Mouse (Mus musculus) ZHBTc4 (cell line): Measurements from ENCODE around the gene Napsa.
A peak's percentile ranks its signal among the peaks of the same experiment; 100 is the strongest.

Experiments used
- DNase-seq: peaks from one replicate; pipeline ENCODE4 v3.0.0-alpha.2; 2011; ENCODE audit warnings: low read depth, low spot score

Gene Napsa

DNA sequence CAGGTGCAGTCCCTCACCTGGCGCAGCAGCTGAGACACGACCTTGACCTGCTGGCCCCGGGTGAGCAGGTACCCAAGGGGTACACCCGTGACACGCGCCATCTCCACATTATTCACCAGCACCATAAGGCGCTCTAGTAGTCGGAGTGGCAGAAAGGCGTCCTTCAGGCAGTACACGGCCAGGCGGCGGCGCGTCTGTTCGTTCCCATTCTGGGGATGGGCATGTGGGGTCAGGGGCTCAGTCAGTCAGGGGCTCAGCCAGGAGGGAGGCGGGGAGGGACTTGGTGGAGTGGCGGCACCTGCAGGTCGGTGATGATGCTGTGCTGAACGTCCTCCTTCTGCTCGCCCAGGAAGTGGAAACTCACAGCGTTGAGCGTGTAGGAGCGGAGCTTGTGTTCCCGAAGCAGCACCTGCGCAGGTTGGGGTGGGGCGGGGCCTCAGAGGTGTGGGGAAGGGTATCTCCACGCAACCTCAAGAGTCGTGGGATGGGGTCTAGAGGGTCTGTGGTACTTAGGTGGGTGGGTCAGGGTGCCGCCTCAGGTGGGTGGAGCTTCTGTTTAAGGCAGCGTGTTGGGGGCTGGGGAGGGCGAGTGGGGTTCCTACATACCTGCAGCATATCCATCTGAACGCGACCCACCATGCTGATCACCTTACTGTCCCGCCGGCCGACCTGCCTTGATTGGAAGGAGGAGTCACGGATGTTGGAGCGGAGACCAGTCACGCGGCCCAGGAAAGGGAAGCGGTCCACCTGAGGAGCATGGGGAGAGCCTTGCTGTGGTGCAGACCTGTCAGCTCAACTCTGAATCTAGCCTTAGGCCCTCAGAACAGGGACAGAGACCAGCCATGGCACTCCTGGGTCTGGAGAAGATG, 33.2 kb upstream of the Napsa start:
- no peak for DNase-seq

DNA sequence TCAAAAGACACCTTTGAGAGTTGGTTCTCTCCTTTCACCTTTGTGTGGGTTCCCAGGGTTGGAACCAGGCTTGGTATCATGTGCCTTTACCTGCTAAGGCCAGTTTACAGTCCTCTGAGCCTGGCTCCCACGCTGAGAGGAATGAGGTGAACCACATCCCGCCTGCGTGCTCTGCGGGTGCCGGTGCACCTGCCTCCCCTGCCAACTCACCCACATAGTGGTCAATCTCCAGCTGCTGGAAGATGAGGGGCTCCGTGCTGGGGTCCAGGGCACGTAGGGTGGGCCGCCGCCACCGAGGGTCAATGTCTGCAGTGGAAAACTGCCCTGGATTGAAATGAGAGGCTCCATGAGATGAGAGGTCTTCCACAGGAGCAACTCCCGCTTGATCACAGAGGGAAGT, 29.6 kb upstream of the Napsa start:
- no peak for DNase-seq

GRCm38 (mm10) chr7:44543071-44543470, 29.1 kb upstream of the Napsa start:
- no peak for DNase-seq

DNA sequence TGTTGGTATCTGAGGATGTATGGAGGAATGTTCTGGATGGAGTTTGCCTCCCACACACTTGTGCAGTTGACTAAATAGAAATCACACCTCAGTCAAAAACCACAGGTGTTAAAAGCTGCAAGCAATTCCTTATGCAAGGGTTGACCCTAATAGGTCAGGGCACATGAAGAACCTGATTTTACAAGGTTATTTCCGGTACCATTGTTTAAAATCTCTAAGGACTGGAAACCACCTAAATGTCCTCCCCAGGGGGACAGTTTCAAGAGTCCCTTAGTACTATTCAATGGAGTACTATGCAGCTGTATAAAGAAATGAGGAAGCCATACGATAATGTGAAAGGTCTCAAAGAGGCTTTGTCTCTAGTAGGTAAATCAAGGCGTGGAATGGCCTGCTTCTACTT, 25.9 kb upstream of the Napsa start:
- no peak for DNase-seq

DNA sequence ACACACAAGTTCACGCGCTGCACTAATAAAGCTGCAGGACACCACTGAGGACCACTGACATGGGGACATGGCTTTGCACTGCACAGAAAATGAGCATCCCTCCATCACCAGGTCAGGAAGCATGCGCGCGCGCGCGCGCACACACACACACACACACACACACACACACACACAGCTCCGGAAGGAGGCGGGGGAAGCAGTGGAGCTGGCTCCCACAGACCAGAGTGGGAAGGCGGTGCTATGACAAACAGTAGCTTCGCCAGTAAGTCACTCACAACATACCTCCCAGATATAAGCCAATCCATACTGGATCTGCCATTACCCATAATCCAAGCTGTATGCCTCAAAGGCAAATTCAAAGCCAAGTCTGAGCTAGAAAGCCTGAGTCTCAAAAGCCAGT, 25.1 kb upstream of the Napsa start:
- no peak for DNase-seq

- DNase-seq = no peak
Measured at GRCm38 (mm10) chr7:44547725-44548124, 24.5 kb upstream of the Napsa start.

- peak; percentile 100 for DNase-seq
Measured at GRCm38 (mm10) chr7:44548497-44549087, 23.6 kb upstream of the Napsa start, which contains the start of gene Pold1. TSS of gene Pold1 (minus strand) at chr7:44548849.

GRCm38 (mm10) chr7:44549621-44550408, 22.4 kb upstream of the Napsa start:
- no peak for DNase-seq

- DNase-seq = no peak
Measured at GRCm38 (mm10) chr7:44550409-44550678, 21.8 kb upstream of the Napsa start.

DNA sequence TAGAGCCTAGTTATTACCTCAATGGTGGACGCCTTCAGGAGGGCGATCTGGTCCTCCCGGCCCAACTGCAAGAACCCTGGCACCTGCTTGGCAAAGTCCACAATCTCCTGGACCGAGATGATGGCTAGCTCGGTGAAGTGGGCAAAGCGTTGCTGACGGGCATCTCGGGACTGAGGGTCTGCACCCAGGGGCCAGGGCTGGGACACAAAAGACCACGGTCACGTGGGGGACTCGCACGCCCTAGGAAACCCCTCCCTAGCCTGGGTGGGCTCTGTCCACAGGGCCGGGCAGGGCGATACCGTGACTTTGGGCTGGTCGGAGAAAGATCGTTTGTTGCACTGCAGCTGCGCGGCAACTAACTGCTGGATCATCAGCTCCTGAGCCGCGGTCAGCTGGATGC, 20.9 kb upstream of the Napsa start:
- DNase-seq = no peak

DNA sequence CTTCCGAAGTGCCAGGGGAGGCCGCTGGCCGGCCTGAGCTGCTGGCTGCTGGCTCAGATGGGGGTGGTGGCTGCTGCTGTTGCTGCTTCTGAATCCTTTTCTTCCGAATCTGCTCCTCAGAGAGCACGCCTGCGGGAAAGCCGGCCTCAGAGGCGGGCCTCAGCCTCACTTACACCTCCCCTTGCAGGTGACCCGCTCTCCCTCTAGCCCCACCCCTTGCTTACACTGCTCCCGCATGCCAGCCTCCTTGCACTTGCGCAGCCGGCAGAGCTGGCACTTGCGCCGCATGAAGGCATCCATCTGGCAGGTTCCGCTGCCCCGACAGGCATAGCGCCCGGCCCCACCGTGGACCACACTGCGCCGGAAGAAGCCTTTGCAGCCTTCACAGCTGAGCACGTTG, 20.4 kb upstream of the Napsa start:
- DNase-seq = peak; percentile 65

GRCm38 (mm10) chr7:44552141-44552908, 19.9 kb upstream of the Napsa start:
- no peak for DNase-seq

GRCm38 (mm10) chr7:44553196-44553764, 18.9 kb upstream of the Napsa start:
- peak; percentile 99 for DNase-seq

DNA sequence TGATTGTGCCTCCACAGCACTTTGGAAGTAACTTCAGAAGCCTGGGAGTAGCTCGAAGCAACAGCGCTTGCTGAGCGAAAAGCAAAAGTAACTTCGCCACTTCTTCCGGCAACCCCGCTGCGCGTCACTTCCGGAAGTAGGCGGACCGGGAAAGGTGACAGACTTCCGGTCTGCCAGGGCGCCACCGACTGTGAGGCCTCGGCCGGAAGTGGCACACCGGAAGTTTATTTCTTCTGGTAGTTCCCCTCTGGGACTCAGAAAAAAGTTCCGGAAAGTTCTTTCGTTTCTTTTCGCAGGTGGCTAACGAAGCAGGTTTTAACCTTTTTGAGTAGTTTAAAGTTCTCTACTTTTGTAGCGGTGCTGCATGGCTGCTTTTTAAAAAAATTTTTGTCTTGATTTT, 18.4 kb upstream of the Napsa start, which contains the start of gene Nr1h2:
Nr1h2 (minus strand) TSS at position 126 of the 400 bp plus-strand sequence.
- DNase-seq = peak; percentile 98

DNA sequence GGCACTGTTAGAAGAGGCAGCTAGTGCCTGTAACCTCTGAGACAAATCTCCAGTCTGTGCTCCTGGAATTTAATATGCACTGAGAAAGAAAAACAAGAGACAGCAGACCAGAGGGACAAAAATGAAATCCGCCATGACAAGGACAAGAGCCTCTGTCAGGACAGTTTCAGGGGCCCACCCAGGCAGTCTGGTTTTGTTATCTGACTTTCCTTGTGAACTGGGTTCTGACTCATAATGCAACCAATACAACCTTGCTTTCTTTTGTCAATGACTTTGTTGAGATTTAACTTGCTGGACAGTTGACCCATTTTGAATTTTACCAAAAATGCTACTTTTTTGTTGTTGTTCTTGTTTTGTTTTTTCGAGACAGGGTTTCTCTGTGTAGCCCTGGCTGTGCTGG, 14.6 kb upstream of the Napsa start:
- no peak for DNase-seq

DNA sequence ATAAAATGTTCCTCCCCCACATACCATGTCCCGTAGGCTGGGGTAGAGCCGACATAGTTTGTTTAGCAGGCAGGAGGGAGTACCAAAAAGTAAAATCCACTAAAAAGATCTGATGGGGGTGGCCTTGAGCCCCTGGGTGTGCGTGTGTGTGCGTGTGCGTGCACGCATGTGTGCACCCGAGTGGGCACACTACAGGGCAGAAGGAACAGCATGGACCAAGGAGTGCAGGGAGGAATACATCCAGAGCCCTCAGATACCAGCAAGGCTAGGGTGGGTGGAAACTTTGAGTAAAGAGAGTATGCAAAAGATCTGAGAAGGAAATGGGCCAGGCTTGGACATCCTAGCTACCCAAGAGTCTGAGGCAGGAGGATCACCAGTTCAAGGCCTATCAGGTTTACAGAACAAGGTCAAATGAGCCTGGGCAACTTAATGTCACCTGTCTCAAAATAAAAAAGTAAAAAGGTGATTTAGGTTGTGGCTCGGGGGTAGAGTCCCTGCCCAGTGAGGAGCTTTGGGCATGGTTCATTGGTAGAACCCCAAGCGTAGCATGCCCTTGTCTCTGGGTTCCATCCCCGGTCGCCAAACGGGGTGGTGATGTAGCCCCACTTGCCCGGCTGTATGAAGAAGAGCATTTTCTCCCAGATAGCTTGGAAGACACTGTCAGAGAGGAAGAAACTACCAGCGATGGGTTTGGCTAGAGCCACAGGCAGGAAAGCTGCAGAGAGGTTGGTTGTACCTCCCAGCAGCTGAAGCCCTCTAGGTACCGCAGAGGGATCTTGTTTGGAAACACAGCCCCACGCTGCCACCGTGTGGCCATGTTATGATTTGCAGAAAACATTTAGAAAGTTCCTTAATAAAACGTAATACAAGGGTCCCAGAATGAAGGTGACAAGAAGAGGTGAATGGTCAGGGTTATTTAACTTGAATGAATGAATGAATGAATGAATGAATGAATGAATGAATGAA, 11.5 kb upstream of the Napsa start:
- DNase-seq = peak; percentile 95

DNA sequence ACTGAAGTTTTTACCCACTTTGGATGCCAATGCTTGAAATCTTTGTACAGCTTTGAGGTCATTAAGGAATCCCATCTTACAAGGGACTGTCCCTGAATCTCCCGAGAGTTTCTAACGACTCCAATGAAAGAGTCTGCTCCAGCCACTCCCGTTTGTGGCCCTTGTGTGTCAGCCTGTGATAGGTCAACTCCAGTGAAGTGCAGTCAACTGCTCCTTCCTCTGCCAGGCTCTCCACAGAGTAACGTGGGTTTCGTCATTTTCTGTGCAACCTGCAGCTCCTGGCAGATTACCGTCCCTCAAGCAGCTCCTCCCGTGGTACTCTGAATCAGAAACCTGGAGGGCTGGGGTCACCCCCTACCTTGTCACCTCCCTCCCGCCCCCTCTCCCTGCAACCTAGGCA, 8.9 kb upstream of the Napsa start:
- DNase-seq = no peak

DNA sequence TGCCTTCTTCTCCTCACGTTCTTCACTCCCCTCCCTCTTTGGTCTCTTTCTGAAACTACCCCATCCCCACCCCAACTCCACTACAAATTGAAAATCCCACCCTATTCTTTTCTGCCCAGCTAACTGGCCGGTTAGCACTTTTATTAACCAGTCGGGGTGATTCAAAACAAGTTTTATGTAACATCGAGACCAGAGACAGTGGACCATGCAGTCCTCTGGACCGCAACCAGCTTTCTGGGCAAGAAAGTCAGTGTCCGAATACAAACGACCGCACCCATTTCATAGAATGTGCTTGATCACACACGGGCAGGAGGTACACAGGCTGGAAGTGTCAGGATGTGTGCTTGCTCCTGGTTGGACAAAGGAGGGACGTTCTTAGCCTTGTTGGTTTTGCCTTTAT, 7.7 kb upstream of the Napsa start:
- no peak for DNase-seq

GRCm38 (mm10) chr7:44565414-44565813, 6.8 kb upstream of the Napsa start:
- no peak for DNase-seq

DNA sequence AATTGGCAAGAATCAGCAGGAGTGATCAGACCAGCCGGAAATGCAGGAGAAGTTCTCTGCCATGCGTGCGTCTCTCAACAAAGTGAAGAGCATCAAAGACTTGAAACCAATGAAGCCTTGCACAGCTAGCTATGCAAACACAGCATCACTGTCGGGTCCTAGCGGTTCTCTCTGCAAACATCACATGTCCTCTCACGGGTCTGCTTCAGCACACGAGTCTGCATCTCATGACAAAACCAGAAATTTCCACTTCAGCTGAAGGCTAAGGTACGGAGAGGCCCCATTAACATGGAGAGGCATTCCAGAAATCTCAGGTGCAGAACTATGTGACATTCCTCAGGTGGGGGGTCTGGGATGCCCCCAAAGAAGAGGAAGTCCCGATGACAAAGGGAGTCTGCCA, 3.4 kb upstream of the Napsa start:
- no peak for DNase-seq
